Mouse (Mus musculus) lung, postnatal 36 days (tissue): ENCODE measurements at regions not wholly inside any gene's neighbourhood (a gene's known extent, or its start where the extent isn't known, plus 50 kb on each side); places are given as distances from the start of the nearest gene placed in this dataset.

Experiments used
- DNase-seq: peaks from one replicate; pipeline ENCODE4 v3.0.0; 2022; ENCODE audit warnings: mixed read lengths

- DNase-seq: peak; percentile 17
Observed at GRCm38 (mm10) chr1:57032407-57032806, 54.0 kb upstream of the Satb2 start.

- no peak for DNase-seq
Observed at GRCm38 (mm10) chr1:57033244-57033643, 54.8 kb upstream of the Satb2 start.

- DNase-seq: no peak
Observed at GRCm38 (mm10) chr1:57034411-57034810, 56.0 kb upstream of the Satb2 start.

GRCm38 (mm10) chr1:57036382-57036781, 57.9 kb upstream of the Satb2 start:
- DNase-seq: no peak

- DNase-seq: no peak
Observed at GRCm38 (mm10) chr1:57040201-57040600, 61.8 kb upstream of the Satb2 start.

- no peak for DNase-seq
Observed at GRCm38 (mm10) chr1:57041578-57041977, 63.1 kb upstream of the Satb2 start.

GRCm38 (mm10) chr1:57053836-57054235, 75.4 kb upstream of the Satb2 start:
- DNase-seq: no peak

- no peak for DNase-seq
Observed at GRCm38 (mm10) chr1:57055976-57056375, 77.5 kb upstream of the Satb2 start.

- no peak for DNase-seq
Observed at GRCm38 (mm10) chr1:57059216-57059615, 80.8 kb upstream of the Satb2 start.

- no peak for DNase-seq
Observed at GRCm38 (mm10) chr1:57075221-57075620, 96.8 kb upstream of the Satb2 start.

GRCm38 (mm10) chr1:57076696-57077095, 98.2 kb upstream of the Satb2 start:
- DNase-seq: no peak

- DNase-seq: no peak
Observed at GRCm38 (mm10) chr1:57080306-57080705, 101.9 kb upstream of the Satb2 start.

GRCm38 (mm10) chr1:57083134-57083533, 104.7 kb upstream of the Satb2 start:
- no peak for DNase-seq

GRCm38 (mm10) chr1:57083540-57084083, 105.2 kb upstream of the Satb2 start:
- DNase-seq: no peak

GRCm38 (mm10) chr1:57095361-57096247, 117.2 kb upstream of the Satb2 start:
- DNase-seq: no peak

- no peak for DNase-seq
Observed at GRCm38 (mm10) chr1:57096248-57096600, 117.8 kb upstream of the Satb2 start.

GRCm38 (mm10) chr1:57096740-57097139, 118.3 kb upstream of the Satb2 start:
- DNase-seq: no peak

GRCm38 (mm10) chr1:57100614-57101013, 122.2 kb upstream of the Satb2 start:
- no peak for DNase-seq

GRCm38 (mm10) chr1:57107308-57107707, 128.9 kb upstream of the Satb2 start:
- no peak for DNase-seq

- no peak for DNase-seq
Observed at GRCm38 (mm10) chr1:57120678-57121077, 142.2 kb upstream of the Satb2 start.

GRCm38 (mm10) chr1:57144181-57144580, 165.7 kb upstream of the Satb2 start:
- DNase-seq: no peak

- no peak for DNase-seq
Observed at GRCm38 (mm10) chr1:57155869-57156268, 177.4 kb upstream of the Satb2 start.

- DNase-seq: no peak
Observed at GRCm38 (mm10) chr1:57164443-57164842, 186.0 kb upstream of the Satb2 start.

- DNase-seq: peak; percentile 4
Observed at GRCm38 (mm10) chr1:57174289-57174890, 195.9 kb upstream of the Satb2 start.
